Mouse (Mus musculus): ENCODE data around the gene Rims4. TPM values are rescaled to one million over a fixed set of nuclear protein-coding genes. Genes with fewer than 3 reads are reported as not detected.
A peak's percentile ranks its signal among the peaks of the same experiment; 100 is the strongest.

Rims4 gene
- total RNA-seq, 4 experiments from 2014 or later, result 85.0 to 169 (median 121) TPM

DNA sequence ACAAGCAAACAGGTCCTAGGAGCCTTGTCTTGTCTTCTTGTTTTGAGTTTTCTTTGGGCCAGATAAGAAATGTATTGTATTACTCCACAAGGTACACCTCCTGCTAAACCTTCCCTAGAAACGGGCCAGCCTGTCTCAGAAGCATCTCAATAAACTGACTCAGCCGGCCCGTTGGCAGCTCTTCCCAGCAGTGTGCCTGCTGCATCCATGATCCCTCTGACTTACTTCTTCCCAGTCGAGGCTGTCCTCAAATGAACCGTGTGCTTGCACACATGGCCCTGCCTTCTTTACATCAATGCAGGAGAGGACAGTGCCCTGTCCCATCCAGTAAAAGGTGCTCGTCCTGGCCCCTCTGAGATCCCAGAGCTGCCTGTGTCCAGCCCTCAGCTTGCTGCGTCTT lies 8.9 kb downstream of the Rims4 start:
- DNase-seq, result no peak

DNA sequence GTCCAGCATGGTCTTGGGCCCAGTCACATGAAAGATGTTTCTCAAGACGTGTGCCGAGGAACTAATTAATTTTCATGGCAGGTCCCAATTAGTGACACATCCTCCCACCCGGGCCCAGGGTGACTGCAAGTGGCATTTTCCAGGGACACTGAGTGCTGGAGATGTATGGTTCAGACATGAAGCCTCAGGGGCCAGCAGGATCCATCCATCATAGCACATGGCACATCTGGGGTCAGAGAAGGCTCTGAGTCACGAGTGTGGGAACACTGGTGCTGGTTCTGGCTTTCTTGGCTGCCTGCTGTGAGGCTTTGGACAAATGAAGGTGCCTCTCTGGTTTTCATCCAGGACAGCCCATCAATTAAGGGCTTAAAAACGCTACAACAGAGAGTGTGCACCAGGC lies 11.4 kb downstream of the Rims4 start:
- no peak for DNase-seq

DNA sequence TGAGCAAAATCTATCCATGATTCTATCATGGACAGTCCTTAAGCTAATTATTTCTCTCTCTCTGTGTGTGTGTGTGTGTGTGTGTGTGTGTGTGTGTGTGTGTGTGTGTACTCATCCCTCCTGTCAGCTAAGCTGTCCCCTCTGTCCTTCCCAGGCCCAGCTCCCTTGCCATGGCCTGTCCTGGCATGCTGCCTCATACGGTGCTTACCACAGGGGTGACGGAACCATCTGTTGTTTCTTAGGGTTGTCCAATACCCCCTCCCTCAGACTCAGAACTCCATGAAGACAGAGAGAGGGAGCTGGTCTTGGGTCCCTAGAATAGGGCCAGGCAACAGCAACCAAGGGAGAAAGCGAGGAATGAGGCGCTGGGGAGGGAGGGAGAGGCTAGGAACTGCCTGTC lies 14.2 kb downstream of the Rims4 start:
- no peak for DNase-seq

DNA sequence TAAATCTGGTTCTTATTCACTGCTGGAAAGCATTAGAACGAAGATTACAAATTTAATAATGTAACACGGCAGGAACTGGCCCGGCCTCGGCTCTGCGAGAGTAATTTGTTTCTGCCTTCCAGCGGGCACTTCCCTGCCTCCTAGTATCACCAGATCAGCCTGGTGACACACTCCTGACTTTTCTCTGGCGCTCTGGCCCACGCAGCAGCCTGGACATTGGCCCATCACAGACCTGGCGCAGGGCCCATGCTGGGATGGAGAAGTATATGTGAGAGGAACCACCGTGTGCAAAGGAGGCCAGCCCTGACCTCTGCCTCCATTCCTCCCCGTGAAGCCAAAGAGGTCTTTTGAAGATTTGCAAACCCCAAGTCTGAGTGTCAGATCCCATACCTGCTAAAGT lies 15.0 kb downstream of the Rims4 start:
- DNase-seq, result peak; percentile 83

DNA sequence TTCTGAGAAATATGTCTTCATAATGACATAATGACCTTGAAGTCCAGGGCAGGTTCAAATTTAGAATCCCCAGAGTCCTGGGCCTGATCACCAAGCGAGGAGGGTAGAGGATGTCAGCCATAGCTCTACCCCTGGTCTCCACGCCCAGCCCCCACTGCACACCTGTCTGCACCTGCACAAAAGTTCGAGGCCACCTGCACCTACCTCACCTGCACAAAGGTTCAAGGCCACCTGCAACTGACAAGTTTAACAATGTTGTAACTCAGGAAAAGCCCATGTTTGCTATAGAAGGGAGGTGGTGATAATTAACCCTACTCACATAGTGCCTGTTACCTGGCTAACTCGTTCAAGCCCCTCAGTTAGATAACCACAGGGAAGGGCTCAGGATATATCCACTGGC lies 16.0 kb downstream of the Rims4 start:
- no peak for DNase-seq

DNA sequence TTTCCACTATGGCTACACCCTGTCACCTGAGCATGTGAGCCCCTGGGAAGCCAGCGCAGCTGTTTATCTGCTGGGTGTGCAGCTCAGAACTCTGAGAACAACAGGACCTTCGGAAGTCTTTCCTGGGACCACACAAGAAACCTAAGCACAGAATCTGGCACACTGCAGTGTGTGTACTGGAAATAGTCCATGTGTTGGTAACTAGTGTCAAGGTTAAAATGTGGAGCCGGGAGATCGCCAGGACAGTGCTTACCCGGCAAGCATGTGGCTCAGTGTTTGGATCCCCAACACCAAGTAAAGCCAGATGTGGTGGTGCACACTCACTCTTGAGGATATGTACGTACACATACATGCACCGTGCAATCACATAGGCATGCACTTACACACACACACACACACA lies 17.4 kb downstream of the Rims4 start:
- DNase-seq, result no peak

DNA sequence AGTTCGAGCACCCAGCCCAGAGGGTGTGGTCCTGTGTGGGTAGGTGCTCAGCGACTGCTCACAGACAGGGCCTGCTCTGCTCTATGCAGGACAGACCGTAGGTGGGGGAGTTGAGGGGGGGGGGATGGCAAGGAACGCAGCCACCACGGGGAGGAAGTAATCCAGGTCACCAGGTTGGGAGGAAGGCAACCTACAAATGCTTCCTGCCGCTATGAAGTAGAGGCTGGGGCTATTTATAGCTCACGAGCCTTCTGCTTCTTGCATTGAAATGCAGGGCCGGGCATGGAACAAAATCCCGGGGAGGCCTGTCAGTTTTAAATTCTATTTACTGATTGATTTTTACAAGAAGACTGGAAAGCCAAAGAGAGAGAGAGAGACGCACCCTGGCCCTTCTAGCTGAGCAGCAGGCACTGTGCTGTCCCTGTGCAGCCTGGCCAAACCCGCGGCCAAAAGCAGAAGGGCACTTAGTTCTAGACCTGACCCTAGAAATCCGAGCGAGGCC lies 18.5 kb downstream of the Rims4 start:
- DNase-seq, result no peak

DNA sequence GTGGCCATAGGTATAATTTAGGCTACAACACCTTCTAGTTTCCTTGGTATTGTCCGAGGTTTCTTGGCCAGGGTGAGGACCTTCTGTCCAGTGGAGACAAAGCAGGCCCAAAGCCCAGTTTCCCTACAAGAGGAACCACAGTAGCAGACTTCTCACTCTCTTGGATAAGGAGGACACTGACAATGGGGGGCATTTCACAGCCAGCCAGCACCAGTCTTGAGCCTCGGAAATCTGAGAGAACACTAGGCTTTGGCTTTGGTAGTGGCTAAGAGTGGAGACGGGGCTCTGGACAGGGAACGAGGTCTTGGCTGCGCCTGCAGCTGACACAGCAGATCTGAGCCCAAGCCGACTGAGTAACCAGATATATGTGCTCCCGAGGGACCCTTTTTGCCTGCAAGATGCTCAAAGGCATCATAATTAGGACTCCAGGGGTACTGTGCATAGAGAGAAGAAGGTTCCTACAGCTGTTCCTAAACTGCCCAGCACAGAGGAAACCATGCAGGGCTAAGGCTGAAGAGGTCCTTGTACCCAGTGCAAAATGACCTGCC lies 20.4 kb downstream of the Rims4 start:
- no peak for DNase-seq

DNA sequence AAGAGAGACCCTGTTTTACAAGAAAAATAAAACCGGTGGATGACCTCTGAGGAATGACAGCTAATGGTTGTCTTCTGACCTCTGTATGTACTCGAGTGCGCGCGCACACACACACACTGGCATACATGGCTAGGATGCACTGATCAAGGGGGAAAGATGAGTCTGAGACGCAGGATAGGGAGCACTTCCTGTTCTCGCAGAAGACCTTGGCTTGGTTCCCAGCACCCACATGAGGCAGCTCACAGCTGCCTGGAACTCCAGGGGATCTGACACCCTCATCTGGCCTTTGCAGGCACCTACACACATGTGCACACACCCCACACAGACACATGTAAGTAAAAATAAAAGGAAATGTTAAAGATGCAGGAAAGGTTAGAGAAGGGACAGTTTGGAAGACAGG lies 21.5 kb downstream of the Rims4 start:
- DNase-seq, result no peak

DNA sequence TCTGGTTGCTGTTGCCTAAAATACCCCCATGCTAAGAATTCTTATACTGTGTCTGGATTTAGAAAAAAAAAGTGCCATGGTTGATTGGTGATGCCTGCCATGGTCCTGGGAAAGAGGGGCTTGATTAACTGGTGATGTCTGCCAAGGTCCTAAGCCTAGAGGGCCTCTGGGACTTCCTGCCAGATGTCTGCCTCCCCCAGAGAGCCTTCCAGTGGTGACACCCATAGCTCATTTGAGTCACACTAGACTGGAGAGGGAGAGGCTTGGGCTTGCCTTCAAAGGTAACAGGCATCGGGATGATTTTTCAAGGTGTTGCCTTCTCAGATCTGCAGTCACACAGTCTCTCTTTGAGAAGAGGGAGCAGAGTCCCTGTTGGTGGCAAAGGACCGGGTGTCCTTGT lies 23.3 kb downstream of the Rims4 start:
- no peak for DNase-seq

DNA sequence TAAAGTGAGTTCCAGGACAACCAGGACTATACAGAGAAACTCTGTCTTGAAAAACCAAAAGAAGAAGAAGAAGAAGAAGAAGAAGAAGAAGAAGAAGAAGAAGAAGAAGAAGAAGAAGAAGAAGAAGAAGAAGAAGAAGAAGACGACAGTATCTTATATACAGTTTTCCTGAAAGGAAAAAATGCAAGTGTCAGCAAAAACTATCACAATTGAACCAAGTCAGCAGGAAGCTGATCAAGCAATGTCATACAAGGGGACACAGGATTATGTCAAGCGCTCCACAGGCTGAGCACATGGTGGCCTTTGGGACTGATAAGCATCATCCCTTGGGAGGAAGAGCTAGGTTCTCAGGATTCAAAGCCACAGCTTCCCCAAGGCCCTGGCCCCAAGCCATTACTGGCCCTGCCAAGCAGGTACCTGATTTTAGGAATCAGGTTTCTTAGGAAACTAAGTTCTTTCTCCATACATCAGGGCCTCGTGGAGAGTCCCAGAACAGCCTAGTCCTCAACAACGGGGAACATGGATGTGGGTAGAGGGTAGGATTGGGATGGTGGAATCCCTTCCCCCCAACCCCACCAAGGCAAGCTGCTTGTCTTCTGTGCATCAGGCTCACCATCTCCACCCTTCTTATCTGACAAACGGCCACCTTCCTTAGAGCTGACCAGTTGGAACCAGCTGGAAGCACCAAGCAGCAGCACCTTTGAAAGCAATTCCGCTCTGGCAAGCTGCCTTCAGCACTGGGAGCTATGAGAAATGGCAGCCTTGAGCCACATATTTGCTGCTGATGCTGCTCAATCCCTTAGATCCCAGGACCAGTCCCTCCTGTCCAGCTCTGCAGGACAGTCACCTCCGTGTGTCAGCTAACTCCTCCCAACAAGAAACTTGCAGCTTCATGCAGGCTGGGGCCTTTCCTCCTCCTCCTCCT lies 24.8 kb downstream of the Rims4 start:
- DNase-seq, result peak; percentile 60

DNA sequence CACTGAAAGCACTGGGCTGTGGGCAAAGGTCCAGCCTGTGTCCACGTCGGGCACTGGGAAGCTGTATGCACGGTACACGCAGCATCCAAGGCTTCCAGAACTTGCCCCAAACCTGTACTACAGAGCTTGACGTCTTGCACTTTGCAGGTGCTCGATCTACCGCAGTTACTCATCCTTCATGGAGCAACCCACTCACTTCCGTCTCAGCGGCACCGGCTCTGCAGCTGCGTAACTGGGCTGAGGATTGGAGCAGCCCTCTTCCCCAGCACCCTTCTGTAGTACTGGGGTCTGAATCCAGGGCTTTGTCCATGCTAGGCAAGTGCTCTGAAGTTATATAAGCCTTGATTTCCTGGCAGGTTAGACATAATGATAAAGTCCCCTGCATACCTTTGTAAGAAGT lies 27.2 kb downstream of the Rims4 start:
- no peak for DNase-seq

DNA sequence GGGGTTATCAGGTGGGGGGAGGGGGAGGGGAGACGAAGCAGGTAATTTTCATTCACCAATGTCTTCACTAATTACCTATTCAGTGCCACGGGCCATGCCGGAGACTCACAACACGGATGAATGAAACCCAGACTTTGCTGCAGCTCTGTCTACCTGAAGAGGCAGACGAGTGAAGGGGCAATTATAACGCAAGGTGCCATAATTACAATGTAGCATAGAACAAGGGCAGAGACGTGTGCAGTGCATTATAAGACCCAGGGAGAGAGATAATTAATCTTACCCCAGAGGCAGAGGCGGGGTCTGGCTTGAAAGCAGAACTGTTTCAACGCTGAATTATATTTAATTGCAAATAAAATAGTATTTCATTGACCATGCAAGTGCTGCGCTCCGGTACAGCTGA lies 27.9 kb downstream of the Rims4 start:
- DNase-seq, result no peak

DNA sequence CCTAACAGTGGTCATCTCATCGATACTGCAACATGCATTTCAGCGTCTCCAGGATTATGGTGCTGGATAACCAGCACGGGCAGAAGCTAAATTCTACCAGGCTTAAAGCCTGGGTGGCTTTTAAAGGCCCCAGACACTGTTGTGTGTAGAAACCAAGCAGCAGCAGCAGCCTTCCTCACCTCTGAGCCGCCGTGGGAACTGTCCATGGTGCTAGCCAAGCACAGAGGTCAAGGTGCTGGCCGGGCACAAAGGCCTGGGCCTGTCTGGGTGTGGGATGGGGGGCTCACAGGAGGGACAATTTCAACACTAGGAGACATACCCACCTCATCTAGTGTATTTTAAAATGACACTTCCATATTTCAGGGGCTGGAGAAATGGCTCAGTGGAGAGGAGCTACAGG lies 29.1 kb downstream of the Rims4 start:
- no peak for DNase-seq

DNA sequence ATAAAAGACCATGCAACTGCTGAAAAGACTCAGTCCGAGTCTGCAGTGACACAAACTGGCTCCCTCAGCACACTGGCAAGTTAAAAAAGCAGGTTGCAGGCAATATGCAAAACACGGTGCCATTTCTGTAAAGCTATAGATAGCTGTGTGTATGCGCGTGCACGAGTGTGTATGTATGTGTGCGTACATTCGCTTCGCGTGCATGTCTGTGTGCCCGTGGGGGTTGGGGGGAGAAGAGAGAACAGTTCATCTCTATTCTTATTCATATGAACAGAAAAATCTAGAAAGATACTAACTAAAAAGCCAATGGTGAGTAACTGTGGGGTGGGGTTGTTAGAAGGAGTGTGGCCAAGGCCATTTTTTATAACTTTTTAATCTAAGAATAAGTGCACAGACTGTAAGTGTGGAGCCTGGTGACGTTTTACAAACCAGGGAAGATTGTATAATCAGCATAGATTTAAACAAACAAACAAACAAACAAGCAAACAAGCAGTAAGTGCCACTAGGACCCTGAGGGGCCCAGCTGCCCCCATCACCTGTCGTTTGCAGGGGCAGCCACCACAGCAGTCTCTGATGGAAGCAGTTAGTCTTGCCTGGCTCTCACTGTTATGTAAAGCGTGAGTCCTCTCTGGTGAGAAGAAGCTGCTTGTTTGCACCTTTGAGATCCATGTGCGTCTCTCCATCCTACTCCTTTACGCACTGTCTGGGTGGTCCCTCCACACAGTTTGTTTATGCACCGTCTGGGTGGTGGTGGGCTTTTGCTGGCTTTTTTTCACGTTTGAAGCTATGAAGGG lies 35.4 kb downstream of the Rims4 start:
- DNase-seq, result no peak

DNA sequence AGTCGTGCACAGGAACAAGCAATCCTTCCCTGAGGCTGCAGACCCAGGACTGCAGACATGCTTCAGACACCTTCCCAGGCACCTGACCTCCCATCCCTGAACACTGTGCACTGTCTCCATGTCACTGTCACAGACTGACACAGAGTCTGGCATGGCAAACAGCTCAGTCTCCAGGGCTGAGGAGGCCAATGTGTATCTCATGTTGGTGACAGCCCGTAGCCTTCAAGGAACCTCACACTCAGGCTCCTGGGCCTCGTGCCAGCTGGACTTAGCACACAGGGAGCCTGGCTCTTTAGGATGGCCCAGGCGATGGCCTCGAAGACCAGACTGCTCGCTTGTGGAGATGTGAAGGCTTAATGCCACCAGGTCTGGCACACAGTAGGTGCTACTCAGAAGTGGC lies 37.6 kb downstream of the Rims4 start:
- peak; percentile 74 for DNase-seq

DNA sequence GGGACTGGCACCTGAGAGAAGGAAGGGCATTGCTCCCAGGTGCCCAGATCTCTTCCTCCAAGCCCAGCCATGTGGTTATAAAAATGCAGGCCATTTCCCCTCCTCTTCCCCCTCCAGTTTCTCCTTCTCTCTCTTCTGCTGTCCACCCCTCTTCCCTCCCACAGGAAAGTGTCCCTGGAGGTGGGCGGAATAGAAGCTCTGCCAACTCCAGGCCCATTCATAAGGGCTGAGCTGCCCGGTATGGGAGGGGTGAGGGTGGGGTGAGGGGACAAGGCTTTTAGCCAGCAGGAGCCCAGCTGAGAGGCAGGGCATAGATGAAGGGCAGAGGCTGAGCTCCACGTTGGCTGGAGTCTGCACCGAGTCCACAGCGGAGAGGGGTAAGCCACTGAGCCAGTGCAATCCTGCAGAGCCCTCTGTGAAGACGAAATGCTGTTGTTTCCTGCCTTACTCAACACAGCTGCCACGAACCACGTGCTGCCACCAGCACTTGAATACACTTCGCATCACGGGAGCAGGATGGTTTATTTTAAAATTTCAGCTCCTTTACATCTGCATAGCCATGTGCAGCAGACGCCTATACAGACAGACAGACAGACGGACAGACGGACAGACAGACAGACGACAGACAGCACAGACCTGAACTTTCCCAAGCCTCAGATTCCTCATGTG lies 41.5 kb downstream of the Rims4 start:
- DNase-seq, result no peak

DNA sequence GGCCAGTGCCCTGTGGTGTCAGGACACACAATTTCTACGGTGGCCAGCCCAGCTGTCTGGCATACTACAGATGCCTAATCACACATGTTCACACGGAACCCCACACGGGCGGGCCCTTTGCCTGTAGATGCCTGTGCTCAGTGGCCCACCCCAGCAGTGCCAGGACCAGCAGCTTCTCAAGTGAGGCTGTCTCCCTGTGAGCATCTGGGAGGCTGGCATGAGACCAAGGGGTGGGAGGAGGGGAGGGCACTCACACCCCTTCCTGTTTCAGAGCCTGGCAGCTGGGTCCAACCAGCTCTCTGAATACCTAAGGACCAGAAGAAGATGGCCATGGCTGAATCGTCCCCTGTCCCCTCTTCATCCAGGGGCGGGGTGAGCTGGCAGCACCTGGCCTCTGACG lies 43.0 kb downstream of the Rims4 start:
- no peak for DNase-seq

DNA sequence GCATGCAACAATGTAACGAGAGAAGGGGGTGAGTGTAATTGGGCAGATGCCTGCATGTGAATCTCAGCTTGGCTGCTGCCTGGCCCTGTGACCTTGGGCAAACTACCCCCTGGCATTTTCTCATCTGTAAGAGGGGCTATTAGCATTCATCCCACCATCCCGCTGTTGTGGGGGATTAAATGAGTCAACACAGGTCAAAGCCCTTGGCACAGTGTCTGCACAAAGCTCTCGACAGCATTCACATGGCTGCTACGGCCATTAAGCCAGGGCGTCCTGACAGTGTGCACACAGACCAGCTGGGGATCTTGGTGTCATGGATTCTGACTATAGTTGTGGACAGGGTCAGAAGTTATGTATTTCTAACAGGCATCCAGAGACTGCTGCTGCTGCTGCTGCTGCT lies 43.6 kb downstream of the Rims4 start:
- no peak for DNase-seq

DNA sequence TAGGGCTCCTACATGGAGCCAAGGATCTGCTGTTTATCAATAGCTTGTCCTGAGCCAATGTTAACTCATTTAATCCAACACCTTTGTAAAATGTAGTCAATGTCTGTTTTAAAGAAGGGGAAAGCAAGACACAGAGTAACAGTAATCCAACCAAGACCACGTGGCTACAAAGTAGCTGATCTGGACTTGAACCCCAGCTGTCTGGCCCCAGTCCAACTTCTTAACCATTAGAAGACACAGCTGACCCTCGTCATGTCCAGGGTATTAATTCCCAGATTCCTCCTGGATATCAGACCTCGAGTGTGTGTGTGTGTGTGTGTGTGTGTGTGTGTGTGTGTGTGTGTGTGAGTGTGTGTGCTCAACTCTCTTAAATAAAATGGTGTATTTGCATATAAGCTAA lies 46.6 kb downstream of the Rims4 start:
- no peak for DNase-seq

DNA sequence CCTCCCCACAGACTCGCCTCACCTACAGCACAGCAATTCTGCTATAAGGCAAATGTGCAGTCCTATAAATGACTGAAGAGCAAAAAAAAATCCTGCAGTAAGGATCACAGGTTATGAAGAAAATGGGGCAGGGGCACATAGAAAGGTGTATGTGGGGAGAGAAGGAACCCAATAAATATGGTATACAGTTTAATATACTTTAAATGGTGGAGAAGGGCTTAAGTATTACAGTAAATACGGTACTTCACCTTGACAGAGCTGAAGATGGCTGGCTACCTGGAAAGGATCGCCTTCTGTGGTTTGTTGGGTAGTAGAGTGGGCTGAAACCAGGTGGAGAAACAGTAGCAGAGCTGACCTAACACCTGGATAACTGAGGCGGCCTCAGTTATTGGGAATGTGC lies 47.2 kb downstream of the Rims4 start:
- no peak for DNase-seq

DNA sequence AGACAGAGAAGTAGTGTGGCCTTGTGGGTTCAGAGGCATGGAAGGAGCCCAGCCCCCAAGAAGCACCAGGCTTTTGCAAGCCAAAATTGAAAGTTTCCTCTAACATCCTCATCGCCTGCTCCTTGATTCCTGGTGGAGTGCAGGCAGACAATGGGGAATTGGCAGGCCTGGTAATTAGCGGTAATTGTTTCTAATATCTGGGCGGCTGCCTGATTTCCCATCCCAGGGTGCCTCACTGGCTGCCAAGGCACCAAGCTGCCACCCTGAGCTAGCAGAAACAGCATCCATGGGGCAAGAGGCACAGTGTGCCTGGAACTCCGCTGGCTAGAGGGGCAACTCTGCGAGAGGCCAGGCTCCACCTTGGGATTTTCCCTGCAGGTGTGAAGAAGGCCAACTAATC lies 48.7 kb downstream of the Rims4 start:
- DNase-seq, result no peak

DNA sequence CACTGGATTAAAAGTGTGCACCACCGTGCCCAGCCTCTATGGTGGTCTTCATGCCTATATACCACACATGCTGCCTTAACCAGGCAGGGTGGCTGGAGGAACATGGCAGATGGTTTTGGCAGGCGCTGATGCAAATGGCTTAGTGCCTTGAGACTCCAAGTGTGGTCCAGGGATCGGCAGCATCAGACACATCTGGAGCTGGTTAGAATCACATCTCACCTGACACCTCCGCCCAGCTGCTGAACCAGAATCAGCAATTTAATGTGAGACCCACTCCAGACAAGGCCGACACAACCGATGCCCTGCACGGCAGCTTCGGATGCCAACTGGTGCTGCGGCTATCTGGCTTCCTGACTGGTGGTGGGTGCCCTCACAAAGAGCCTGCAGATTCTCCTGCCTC lies 52.4 kb downstream of the Rims4 start:
- DNase-seq, result no peak

Measured in adrenal gland, adult 8-10 months (tissue).